11 mouse cellular contexts compared by ENCODE assay signal in genomic region chr2:20964461-20964860, GRCm38 (mm10). TPM values are rescaled to one million over a fixed set of nuclear protein-coding genes. Genes with fewer than 3 reads are reported as not detected.
DNase-seq lines count a peak whose midpoint lies in the region; ATAC-seq and TF ChIP-seq lines count a peak whose summit lies in the region.
"Had no signal": no experiment of that assay in that cellular context is flagged by ENCODE, and none has a peak within 500 bp of the region (broad histone marks: within the 10 kb centered on the region; RNA-seq: fewer than 3 reads in every experiment).

No protein-coding gene starts in this region.

- no peak for TF ChIP-seq POLR2A in thymus, adult 2 months (IDR thresholded peaks at IDR 0.05; ENCODE audit: control insufficient read depth, extremely low read depth, insufficient read depth, low read length, poor library complexity)

- H3K27ac ChIP-seq in heart, embryonic 15.5 days, result no peak overlapping the region
- no peak overlapping the region for H3K27ac ChIP-seq in heart, embryonic 11.5 days (ENCODE audit: low read depth, low read length)
- no peak overlapping the region for H3K27ac ChIP-seq in forebrain, embryonic 11.5 days (ENCODE audit: low read depth, low read length)
- no peak overlapping the region for H3K27ac ChIP-seq in forebrain, postnatal 0 days (ENCODE audit: low read depth, low read length)
- no peak overlapping the region for H3K27ac ChIP-seq in midbrain, embryonic 13.5 days
- no peak overlapping the region for H3K27ac ChIP-seq in thymus, adult 2 months (ENCODE audit: control insufficient read depth, insufficient read depth, low read length)
- H3K27ac ChIP-seq in kidney, embryonic 15.5 days, result no peak overlapping the region
- H3K27ac ChIP-seq: lung, embryonic 15.5 days had no signal

- H3K27me3 ChIP-seq in heart, embryonic 15.5 days, result no peaks in the 10 kb centered on the region
- no peaks in the 10 kb centered on the region for H3K27me3 ChIP-seq in heart, embryonic 11.5 days (ENCODE audit: control insufficient read depth, insufficient read depth, low read length)
- H3K27me3 ChIP-seq in forebrain, embryonic 11.5 days (ENCODE audit: control insufficient read depth, insufficient read depth, low read length), result no peaks in the 10 kb centered on the region
- H3K27me3 ChIP-seq in forebrain, postnatal 0 days (ENCODE audit: insufficient read depth, low read length), result no peaks in the 10 kb centered on the region
- H3K27me3 ChIP-seq in midbrain, embryonic 13.5 days, result no peaks in the 10 kb centered on the region
- H3K27me3 ChIP-seq in thymus, adult 2 months (ENCODE audit: control insufficient read depth, insufficient read depth, low read length), result no peaks in the 10 kb centered on the region; the same call in 1 of the 2 replicates
- H3K27me3 ChIP-seq in kidney, embryonic 15.5 days, result no peaks in the 10 kb centered on the region
- H3K27me3 ChIP-seq: lung, embryonic 15.5 days had no signal

- no peaks in the 10 kb centered on the region for H3K9me3 ChIP-seq in heart, embryonic 15.5 days (replicated peaks)
- no peaks in the 10 kb centered on the region for H3K9me3 ChIP-seq in heart, embryonic 11.5 days (replicated peaks; ENCODE audit: control insufficient read depth, low read length)
- H3K9me3 ChIP-seq in forebrain, embryonic 11.5 days (ENCODE audit: control insufficient read depth, low read length), result no peaks in the 10 kb centered on the region
- no peaks in the 10 kb centered on the region for H3K9me3 ChIP-seq in forebrain, postnatal 0 days (ENCODE audit: low read length)
- H3K9me3 ChIP-seq in midbrain, embryonic 13.5 days, result no peaks in the 10 kb centered on the region
- no peaks in the 10 kb centered on the region for H3K9me3 ChIP-seq in kidney, embryonic 15.5 days (replicated peaks)
- H3K9me3 ChIP-seq: lung, embryonic 15.5 days had no signal

- H3K4me3 ChIP-seq in heart, embryonic 15.5 days, result 0 out of 2 replicates have a peak overlapping the region, but pooled peaks have one; percentile 9
- H3K4me3 ChIP-seq in heart, embryonic 11.5 days (ENCODE audit: low read depth, low read length), result no peak overlapping the region
- H3K4me3 ChIP-seq in forebrain, embryonic 11.5 days (ENCODE audit: low read depth, low read length), result no peak overlapping the region
- peak overlapping the region; percentile 16 for H3K4me3 ChIP-seq in forebrain, postnatal 0 days (ENCODE audit: low read depth, low read length)
- H3K4me3 ChIP-seq in midbrain, embryonic 13.5 days (replicated peaks), result peak overlapping the region; percentile 98
- no peak overlapping the region for H3K4me3 ChIP-seq in thymus, adult 2 months (ENCODE audit: control insufficient read depth, insufficient read depth, low read length)
- no peak overlapping the region for H3K4me3 ChIP-seq in kidney, embryonic 15.5 days (replicated peaks)
- H3K4me3 ChIP-seq: lung, embryonic 15.5 days had no signal

- no peak for TF ChIP-seq CTCF in forebrain, postnatal 0 days (IDR thresholded peaks at IDR 0.05; ENCODE audit: low read depth)
- no peak for TF ChIP-seq CTCF in thymus, adult 2 months (IDR thresholded peaks at IDR 0.05; ENCODE audit: borderline replicate concordance, control insufficient read depth, extremely low read depth, insufficient read depth, low read length, poor library complexity)

- no peak overlapping the region for H3K9ac ChIP-seq in heart, embryonic 15.5 days
- H3K9ac ChIP-seq in heart, embryonic 11.5 days (ENCODE audit: low read depth, low read length), result no peak overlapping the region
- no peak overlapping the region for H3K9ac ChIP-seq in forebrain, embryonic 11.5 days (ENCODE audit: low read length)
- H3K9ac ChIP-seq in forebrain, postnatal 0 days, result no peak overlapping the region
- H3K9ac ChIP-seq in midbrain, embryonic 13.5 days (replicated peaks), result peak overlapping the region; percentile 30; the same call in 1 of the 2 replicates
- no peak overlapping the region for H3K9ac ChIP-seq in kidney, embryonic 15.5 days
- H3K9ac ChIP-seq: lung, embryonic 15.5 days had no signal

- H3K36me3 ChIP-seq in heart, embryonic 15.5 days, result no peaks in the 10 kb centered on the region
- no peaks in the 10 kb centered on the region for H3K36me3 ChIP-seq in heart, embryonic 11.5 days (ENCODE audit: control insufficient read depth, insufficient read depth, low read length)
- no peaks in the 10 kb centered on the region for H3K36me3 ChIP-seq in forebrain, embryonic 11.5 days (ENCODE audit: control insufficient read depth, insufficient read depth, low read length)
- no peaks in the 10 kb centered on the region for H3K36me3 ChIP-seq in forebrain, postnatal 0 days (ENCODE audit: insufficient read depth)
- H3K36me3 ChIP-seq in midbrain, embryonic 13.5 days, result no peaks in the 10 kb centered on the region
- no peaks in the 10 kb centered on the region for H3K36me3 ChIP-seq in thymus, adult 2 months (ENCODE audit: control insufficient read depth, insufficient read depth, low read length)
- no peaks in the 10 kb centered on the region for H3K36me3 ChIP-seq in kidney, embryonic 15.5 days
- H3K36me3 ChIP-seq: lung, embryonic 15.5 days had no signal

- H3K4me1 ChIP-seq in heart, embryonic 15.5 days (replicated peaks), result peaks cover 38% of the 10 kb centered on the region
- H3K4me1 ChIP-seq in heart, embryonic 11.5 days (ENCODE audit: control insufficient read depth, insufficient read depth, low read length), result peaks cover 49% of the 10 kb centered on the region
- peaks cover 18% of the 10 kb centered on the region for H3K4me1 ChIP-seq in forebrain, embryonic 11.5 days (replicated peaks; ENCODE audit: control insufficient read depth, insufficient read depth, low read length)
- H3K4me1 ChIP-seq in forebrain, postnatal 0 days (ENCODE audit: insufficient read depth), result peaks cover 39% of the 10 kb centered on the region
- peaks cover 61% of the 10 kb centered on the region for H3K4me1 ChIP-seq in midbrain, embryonic 13.5 days (replicated peaks)
- H3K4me1 ChIP-seq in thymus, adult 2 months (replicated peaks; ENCODE audit: control insufficient read depth, insufficient read depth, low read length), result peaks cover 19% of the 10 kb centered on the region
- H3K4me1 ChIP-seq in kidney, embryonic 15.5 days, result peaks cover 44% of the 10 kb centered on the region

- peak overlapping the region; percentile 37 for H3K4me2 ChIP-seq in heart, embryonic 15.5 days
- no peak overlapping the region for H3K4me2 ChIP-seq in heart, embryonic 11.5 days
- H3K4me2 ChIP-seq in forebrain, embryonic 11.5 days (ENCODE audit: low read depth, low read length, severe bottlenecking), result peak overlapping the region; percentile 6; the same call in 1 of the 2 replicates
- H3K4me2 ChIP-seq in forebrain, postnatal 0 days (ENCODE audit: low read depth), result peak overlapping the region; percentile 90
- peak overlapping the region; percentile 92 for H3K4me2 ChIP-seq in midbrain, embryonic 13.5 days (replicated peaks)
- no peak overlapping the region for H3K4me2 ChIP-seq in kidney, embryonic 15.5 days
- H3K4me2 ChIP-seq: lung, embryonic 15.5 days had no signal

- ATAC-seq in heart, embryonic 15.5 days (replicated peaks; ENCODE audit: insufficient number of reproducible peaks, insufficient read depth, low FRiP score, low read depth), result no peak
- ATAC-seq in heart, embryonic 11.5 days (replicated peaks; ENCODE audit: insufficient number of reproducible peaks, low FRiP score, low TSS enrichment), result no peak
- no peak for ATAC-seq in forebrain, embryonic 11.5 days (replicated peaks; ENCODE audit: low FRiP score)
- ATAC-seq in forebrain, postnatal 0 days, result no peak
- no peak for ATAC-seq in midbrain, embryonic 13.5 days
- no peak for ATAC-seq in kidney, embryonic 15.5 days (replicated peaks; ENCODE audit: low FRiP score)

- DNase-seq in forebrain, embryonic 11.5 days (ENCODE audit: low spot score), result no peak
- DNase-seq in forebrain, postnatal 0 days, result no peak
- no peak for DNase-seq in thymus, adult 2 months
- no peak for DNase-seq in layer of hippocampus, adult 9-11 months
- DNase-seq: kidney, postnatal 14 days; right cerebral cortex, postnatal 25 days had no signal

RNA-seq across cellular contexts. Expression of gene Arhgap21, which starts 4.2 kb away (rescaled TPM):
- 16.7 and 17.2 TPM in 2 replicates for polyA plus RNA-seq in heart, embryonic 15.5 days (2015; fragmentation: Nextera tagmentation; extraction: Ambion mirVana)
- 19.3 and 20.4 TPM in 2 replicates for polyA plus RNA-seq in heart, embryonic 11.5 days (2014; fragmentation: Nextera tagmentation; extraction: Ambion mirVana)
- 56.9 and 61.2 TPM in 2 replicates for polyA plus RNA-seq in forebrain, embryonic 11.5 days (2014; fragmentation: Nextera tagmentation; extraction: Ambion mirVana)
- total RNA-seq in forebrain, postnatal 0 days (2014; rRNA removed), result 94.7 and 99.1 TPM in 2 replicates
- polyA plus RNA-seq in forebrain, postnatal 0 days (2015; fragmentation: Nextera tagmentation; extraction: Ambion mirVana), result 18.2 and 24.9 TPM in 2 replicates
- 51.7 and 54.4 TPM in 2 replicates for polyA plus RNA-seq in midbrain, embryonic 13.5 days (2015; fragmentation: Nextera tagmentation; extraction: Ambion mirVana)
- 4.8 and 5.3 TPM in 2 replicates for polyA plus RNA-seq in thymus, adult 2 months (2012; rRNA removed)
- polyA plus RNA-seq in kidney, embryonic 15.5 days (2015; fragmentation: Nextera tagmentation; extraction: Ambion mirVana), result 11.3 and 12.7 TPM in 2 replicates

Comparison
In these comparisons a context has a peak if more than half of its experiments do, and no peak if none do; other contexts are left out.
1. H3K4me2 ChIP-seq: peak in heart, embryonic 15.5 days (single experiment), forebrain, embryonic 11.5 days (single experiment), forebrain, postnatal 0 days (single experiment) and midbrain, embryonic 13.5 days (single experiment); none in heart, embryonic 11.5 days (single experiment) and kidney, embryonic 15.5 days (single experiment).
2. H3K4me3 ChIP-seq: peak in heart, embryonic 15.5 days (single experiment), forebrain, postnatal 0 days (single experiment) and midbrain, embryonic 13.5 days (single experiment); none in heart, embryonic 11.5 days (single experiment), forebrain, embryonic 11.5 days (single experiment), thymus, adult 2 months (single experiment) and kidney, embryonic 15.5 days (single experiment).